Mouse (Mus musculus) E14TG2a.4 (cell line): Measurements from ENCODE around the gene Xpo5.

Experiments used
- CTCF ChIP-seq: conservative IDR thresholded peaks from 2 replicates; pipeline ENCODE4 v1.5.1; 2014; ENCODE audit warnings: low read length
- NANOG ChIP-seq: IDR thresholded peaks from 2 replicates; pipeline ENCODE4 v1.6.1; 2014; ENCODE audit warnings: borderline replicate concordance, low read length, mixed read lengths
- POU5F1 ChIP-seq: IDR thresholded peaks from 2 replicates; pipeline ENCODE4 v1.6.1; 2014; ENCODE audit warnings: low read length, borderline replicate concordance

DNA sequence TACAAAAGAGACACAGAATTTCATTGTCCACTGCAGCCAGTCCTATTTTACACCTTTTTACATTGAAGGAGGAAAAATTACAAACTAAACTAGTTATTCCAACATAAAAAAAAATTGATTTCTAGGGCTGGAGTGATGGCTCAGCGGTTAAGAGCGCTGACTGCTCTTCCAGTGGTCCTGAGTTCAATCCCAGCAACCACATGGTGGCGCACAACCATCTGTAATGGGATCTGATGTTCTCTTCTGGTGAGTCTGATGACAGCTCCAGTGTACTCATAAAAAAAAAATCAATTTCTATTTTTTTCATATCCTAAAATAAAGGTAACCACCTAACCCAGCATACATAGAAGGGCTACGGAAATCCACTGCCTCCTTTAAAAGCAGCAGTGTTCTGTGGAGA is 20.3 kb upstream of the Xpo5 start:
- no peak; the same call in none of the 2 replicates for TF ChIP-seq CTCF
- no peak for TF ChIP-seq POU5F1
- no peak for TF ChIP-seq NANOG
